Mouse (Mus musculus) thymus, adult 2 months (tissue): ENCODE measurements around the gene Gjc1. TPM values are rescaled to one million over a fixed set of nuclear protein-coding genes. Genes with fewer than 3 reads are reported as not detected.

ENCODE experiments used
- DNase-seq: peaks from one replicate; pipeline ENCODE4 v3.0.0; 2021
- H3K27ac ChIP-seq: fragments of 200-500 bp; 2 replicates; pipeline ENCODE4 v1.5.1; 2012; ENCODE audit warnings: low read length, control low read depth; ENCODE audit not compliant: control insufficient read depth, insufficient read depth
- H3K27me3 ChIP-seq: fragments of 200-500 bp; 2 replicates; pipeline ENCODE4 v1.6.1; 2012; ENCODE audit warnings: mild to moderate bottlenecking, low read length, moderate library complexity, mixed read lengths; ENCODE audit not compliant: control insufficient read depth, insufficient read depth
- H3K36me3 ChIP-seq: fragments of 200-500 bp; 2 replicates; pipeline ENCODE4 v1.6.1; 2012; ENCODE audit warnings: mild to moderate bottlenecking, low read length, moderate library complexity; ENCODE audit not compliant: control insufficient read depth, insufficient read depth
- H3K4me1 ChIP-seq: fragments of 200-500 bp; replicated peaks from 2 replicates; pipeline ENCODE4 v1.6.1; 2012; ENCODE audit warnings: low read length; ENCODE audit not compliant: control insufficient read depth, insufficient read depth
- H3K4me3 ChIP-seq: fragments of 200-500 bp; 2 replicates; pipeline ENCODE4 v1.5.1; 2012; ENCODE audit warnings: mild to moderate bottlenecking, low read length, control low read depth, moderate library complexity; ENCODE audit not compliant: control insufficient read depth, insufficient read depth
- CTCF ChIP-seq: fragments of 200-500 bp; IDR thresholded peaks from 2 replicates; pipeline ENCODE4 v1.5.1; 2012; ENCODE audit warnings: mild to moderate bottlenecking, control low read depth, low read length, moderate library complexity, borderline replicate concordance; ENCODE audit not compliant: control insufficient read depth, poor library complexity, insufficient read depth; ENCODE audit errors: extremely low read depth
- POLR2A ChIP-seq: fragments of 200-500 bp; IDR thresholded peaks from 2 replicates; pipeline ENCODE4 v1.6.1; 2012; ENCODE audit warnings: mild to moderate bottlenecking, low read length, control low read depth, moderate library complexity; ENCODE audit not compliant: control insufficient read depth, poor library complexity, insufficient read depth; ENCODE audit errors: extremely low read depth
- WGBS: fragments of 180-500 bp; shearing (Covaris S2); methylation state at CpG from one replicate; pipeline ENCODE4 v1.1.7; 2018; 5-methylcytosine and 5-hydroxymethylcytosine counted together
- polyA plus RNA-seq: library from polyadenylated mRNA; depleted of rRNA; stranded (reverse); fragments of >200 nt; gene quantifications from 2 replicates; pipeline ENCODE4 v1.2.3, GENCODE M21; 2012

Gjc1 gene
- polyA plus RNA-seq, 1 experiment: 1.7 TPM

GRCm38 (mm10) chr11:102773713-102774611, 45.5 kb downstream of the Gjc1 start:
- Histone ChIP-seq H3K36me3 (no peaks in the 10 kb centered on the region), H3K4me3 (peak overlapping the region; percentile 24), H3K27ac (no peak overlapping the region), H3K4me1 (peaks cover 9% of the 10 kb centered on the region), H3K27me3 (no peaks in the 10 kb centered on the region; the same call in 1 of the 2 replicates)
- TF ChIP-seq CTCF: peak; percentile 96; the same call in 1 of the 2 replicates
- TF ChIP-seq POLR2A: no peak
- DNase-seq: peak; percentile 82
- WGBS: 3% methylated on average over 46 of the region's 46 CpGs

- Histone ChIP-seq H3K27ac (no peak overlapping the region), H3K4me1 (peaks cover 9% of the 10 kb centered on the region), H3K36me3 (no peaks in the 10 kb centered on the region), H3K27me3 (no peaks in the 10 kb centered on the region; the same call in 1 of the 2 replicates), H3K4me3 (no peak overlapping the region)
- no peak for TF ChIP-seq POLR2A
- 93% methylated on average over 18 of the region's 18 CpGs for WGBS
- no peak for DNase-seq
These were observed 46.5 kb downstream of the Gjc1 start for GRCm38 (mm10) chr11:102772771-102773700.

- DNase-seq: no peak
- Histone ChIP-seq H3K27ac (no peak overlapping the region), H3K4me1 (peaks cover 9% of the 10 kb centered on the region), H3K4me3 (no peak overlapping the region), H3K27me3 (no peaks in the 10 kb centered on the region; the same call in 1 of the 2 replicates), H3K36me3 (no peaks in the 10 kb centered on the region)
- TF ChIP-seq POLR2A: no peak
- no peak for TF ChIP-seq CTCF
- 86% methylated on average over 16 of the region's 16 CpGs for WGBS
These were observed 47.4 kb downstream of the Gjc1 start for GRCm38 (mm10) chr11:102771916-102772714.

- no peak for DNase-seq
These were observed 48.7 kb downstream of the Gjc1 start for GRCm38 (mm10) chr11:102770662-102771435.

GRCm38 (mm10) chr11:102769993-102770661, 49.4 kb downstream of the Gjc1 start:
- 92% methylated on average over 12 of the region's 12 CpGs for WGBS
- Histone ChIP-seq H3K4me1 (peaks cover 9% of the 10 kb centered on the region), H3K27ac (no peak overlapping the region), H3K4me3 (no peak overlapping the region), H3K27me3 (no peaks in the 10 kb centered on the region; the same call in 1 of the 2 replicates), H3K36me3 (no peaks in the 10 kb centered on the region)
- no peak for DNase-seq
- TF ChIP-seq POLR2A: no peak
- TF ChIP-seq CTCF: no peak

More at GRCm38 (mm10) chr11:102770662-102771435, 48.7 kb downstream of the Gjc1 start:
- Histone ChIP-seq H3K4me3 (no peak overlapping the region), H3K36me3 (no peaks in the 10 kb centered on the region), H3K27me3 (no peaks in the 10 kb centered on the region; the same call in 1 of the 2 replicates), H3K27ac (no peak overlapping the region), H3K4me1 (peaks cover 9% of the 10 kb centered on the region)
- no peak for TF ChIP-seq CTCF
- no peak for TF ChIP-seq POLR2A
- 84% methylated on average over 15 of the region's 15 CpGs for WGBS
